Mouse (Mus musculus) leukemia stem cell, adult 10-12 weeks (primary cell): ENCODE data around the gene Cib3. TPM values are rescaled to one million over a fixed set of nuclear protein-coding genes. Genes with fewer than 3 reads are reported as not detected.

ENCODE experiments used
- polyA plus RNA-seq: library from polyadenylated mRNA; stranded (reverse); fragments of >175 nt; gene quantifications from 2 replicates; pipeline ENCODE4 v1.2.3, GENCODE M21; 2012; ENCODE audit warnings: low replicate concordance

Gene Cib3
- not detected in 2 replicates for polyA plus RNA-seq

DNA sequence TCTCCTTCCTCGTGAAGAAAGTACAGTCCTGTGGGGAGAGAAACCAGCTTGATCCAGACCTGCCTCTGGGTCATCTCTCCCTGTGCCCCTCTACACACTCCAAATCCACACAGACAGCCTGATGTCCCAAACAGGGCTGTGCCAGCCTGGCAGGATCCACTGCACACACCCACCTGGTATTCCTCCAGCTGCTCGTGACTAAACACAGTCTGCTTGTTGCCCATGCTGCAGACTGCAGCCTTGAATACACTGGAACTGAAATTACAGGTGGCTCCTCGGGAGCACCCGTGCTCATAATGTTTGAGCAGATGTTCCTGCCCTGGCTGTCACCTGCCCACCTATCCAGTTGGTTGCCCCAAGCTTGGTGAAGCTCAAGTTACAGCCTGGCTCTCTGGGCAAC, at the start of gene Cib3:
Gene Cib3, minus strand, starts transcription at position 87 of the 400 bp plus-strand sequence.

DNA sequence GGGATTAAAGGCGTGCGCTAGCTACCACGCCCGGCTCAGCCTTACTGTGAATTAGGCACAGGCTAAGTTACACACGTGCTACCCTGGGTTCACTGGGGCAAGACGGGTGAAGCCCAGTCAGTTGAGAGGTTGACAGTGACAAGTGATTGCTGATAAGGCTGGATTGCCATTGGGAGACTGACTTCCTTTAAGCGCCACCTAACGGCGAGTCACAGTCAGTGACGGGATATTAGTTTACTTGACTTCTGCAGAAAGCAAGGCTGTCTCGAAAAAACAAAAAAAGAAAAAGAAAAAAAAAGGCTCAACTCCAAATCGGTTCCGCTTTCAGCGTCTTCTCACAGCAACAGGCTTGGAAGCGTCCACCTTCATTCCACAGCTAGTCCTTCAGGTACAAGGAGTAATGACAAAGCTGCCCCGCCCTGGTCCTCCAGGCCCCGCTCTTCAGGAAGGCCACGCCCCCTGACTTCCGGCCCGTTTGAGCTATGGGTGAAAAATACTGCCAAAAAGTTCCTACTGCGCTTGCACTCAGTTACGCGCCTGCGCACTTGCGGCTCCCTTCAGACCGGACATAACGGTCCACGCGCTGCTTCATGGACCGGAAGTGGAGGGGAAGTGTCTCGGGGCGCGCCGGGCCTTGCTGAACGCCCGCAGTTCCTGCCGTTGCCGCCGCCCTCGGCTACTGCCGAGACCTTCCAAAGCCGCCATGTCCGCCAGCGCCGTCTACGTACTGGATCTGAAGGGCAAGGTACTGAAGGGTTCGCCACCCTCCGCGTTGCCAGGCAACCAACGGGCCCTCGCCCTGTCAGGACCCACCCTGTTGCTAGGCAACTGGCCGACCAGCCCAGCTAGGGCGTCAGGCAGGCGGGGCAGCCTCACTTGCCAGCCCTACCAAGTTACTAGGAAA, 27.1 kb upstream of the Cib3 start, which contains the start of gene Ap1m1:
Gene Ap1m1, plus strand, starts transcription at position 520 of the 904 bp plus-strand sequence.

DNA sequence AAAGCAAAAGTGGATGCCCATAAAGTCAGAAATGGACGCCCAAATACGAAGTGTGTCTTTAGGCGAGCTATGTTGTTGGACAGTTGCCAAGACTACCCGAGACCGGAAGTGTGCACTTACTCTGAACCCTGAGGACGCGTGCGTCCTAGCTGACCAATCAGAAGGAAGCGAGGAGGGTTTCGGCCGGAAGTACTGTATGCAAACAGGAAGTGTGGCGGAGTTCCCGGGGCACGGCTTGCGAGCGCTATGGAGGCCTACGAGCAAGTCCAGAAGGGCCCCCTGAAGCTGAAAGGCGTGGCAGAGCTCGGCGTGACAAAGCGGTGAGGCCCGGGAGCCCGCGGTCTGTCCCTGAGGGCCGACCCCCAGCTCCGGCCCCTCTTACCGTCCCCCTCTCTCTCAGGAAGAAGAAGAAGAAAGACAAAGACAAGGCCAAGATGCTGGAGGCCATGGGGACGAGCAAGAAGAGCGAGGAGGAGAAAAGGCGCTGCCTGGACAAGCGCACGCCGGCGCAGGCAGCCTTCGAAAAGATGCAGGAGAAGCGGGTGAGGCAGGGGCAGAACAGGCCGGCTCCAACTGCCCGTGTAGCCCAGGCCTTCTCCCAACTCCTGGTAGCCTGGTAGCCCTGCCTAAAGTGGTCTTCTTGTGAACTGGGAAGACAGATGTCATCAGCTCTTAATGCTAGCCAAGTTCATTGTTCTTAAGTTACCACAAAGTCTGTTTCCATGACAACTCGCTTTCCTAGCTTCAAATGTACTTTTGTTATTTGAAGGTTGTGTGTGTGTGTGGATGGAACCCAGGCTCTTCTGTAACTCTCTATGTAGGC, 7.1 kb upstream of the Cib3 start, which contains the start of gene Fam32a:
Gene Fam32a, plus strand, starts transcription at position 190 of the 823 bp plus-strand sequence.

DNA sequence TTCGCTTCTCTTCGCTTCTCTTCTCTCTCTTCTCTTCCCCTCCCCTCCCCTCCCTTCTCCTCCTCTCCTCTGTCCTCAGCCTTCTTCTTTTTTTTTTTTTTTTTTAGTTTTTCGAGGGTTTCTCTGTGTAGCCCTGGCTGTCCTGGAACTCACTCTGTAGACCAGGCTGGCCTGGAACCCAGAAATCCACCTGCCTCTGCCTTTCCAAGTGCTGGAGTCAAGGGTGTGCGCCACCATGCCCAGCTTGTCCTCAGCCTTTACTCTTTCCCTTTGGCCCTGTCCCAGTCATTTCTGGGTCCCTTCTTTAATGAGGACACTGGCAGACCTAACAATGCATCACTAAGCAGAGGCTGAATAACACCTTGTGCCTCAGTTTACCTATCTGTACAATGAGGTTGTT, 899 bp upstream of the Cib3 start, which contains the start of gene Gm11034:
Gene Gm11034, minus strand, starts transcription at position 101 of the 400 bp plus-strand sequence.

DNA sequence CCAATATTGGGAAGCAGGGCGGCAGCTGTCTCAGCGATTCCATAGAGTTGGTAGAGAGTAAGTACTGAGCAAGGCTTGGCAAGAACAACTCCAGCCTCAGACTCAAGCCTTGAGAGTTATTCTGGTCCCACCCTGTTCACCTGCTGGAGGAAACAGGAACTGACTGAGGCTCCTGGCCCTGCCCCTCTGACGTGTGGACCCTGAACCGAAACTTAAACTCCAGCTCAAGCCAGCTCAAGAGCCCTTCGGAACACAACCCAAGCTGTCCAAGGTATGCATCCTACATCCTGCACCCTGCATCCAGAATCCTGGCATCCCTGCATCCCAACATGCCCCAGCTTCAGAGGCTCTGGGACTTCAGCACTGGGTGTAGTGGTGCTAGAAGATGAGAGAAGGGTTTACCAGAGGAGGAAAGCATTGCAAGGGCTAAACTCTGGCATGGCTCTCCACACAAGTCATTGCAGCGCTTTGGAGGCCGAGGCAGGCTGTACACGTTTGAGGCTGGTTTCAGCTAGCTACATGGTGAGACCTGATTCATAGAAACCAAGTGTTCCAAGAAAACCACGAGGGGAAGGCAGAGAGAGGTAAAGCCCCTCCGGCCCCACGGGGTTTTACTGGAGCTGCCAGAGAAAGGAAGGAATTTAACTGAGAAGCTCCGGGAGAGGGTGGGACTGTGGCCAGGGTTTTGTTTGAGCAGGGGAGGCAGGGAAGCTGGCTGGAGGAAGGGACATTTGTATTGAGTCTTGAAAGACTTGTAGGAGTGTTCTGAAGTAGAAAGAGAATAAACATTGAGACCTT, 23.0 kb downstream of the Cib3 start, which contains the start of gene Hsh2d:
Gene Hsh2d, plus strand, starts transcription at position 222 of the 798 bp plus-strand sequence.

DNA sequence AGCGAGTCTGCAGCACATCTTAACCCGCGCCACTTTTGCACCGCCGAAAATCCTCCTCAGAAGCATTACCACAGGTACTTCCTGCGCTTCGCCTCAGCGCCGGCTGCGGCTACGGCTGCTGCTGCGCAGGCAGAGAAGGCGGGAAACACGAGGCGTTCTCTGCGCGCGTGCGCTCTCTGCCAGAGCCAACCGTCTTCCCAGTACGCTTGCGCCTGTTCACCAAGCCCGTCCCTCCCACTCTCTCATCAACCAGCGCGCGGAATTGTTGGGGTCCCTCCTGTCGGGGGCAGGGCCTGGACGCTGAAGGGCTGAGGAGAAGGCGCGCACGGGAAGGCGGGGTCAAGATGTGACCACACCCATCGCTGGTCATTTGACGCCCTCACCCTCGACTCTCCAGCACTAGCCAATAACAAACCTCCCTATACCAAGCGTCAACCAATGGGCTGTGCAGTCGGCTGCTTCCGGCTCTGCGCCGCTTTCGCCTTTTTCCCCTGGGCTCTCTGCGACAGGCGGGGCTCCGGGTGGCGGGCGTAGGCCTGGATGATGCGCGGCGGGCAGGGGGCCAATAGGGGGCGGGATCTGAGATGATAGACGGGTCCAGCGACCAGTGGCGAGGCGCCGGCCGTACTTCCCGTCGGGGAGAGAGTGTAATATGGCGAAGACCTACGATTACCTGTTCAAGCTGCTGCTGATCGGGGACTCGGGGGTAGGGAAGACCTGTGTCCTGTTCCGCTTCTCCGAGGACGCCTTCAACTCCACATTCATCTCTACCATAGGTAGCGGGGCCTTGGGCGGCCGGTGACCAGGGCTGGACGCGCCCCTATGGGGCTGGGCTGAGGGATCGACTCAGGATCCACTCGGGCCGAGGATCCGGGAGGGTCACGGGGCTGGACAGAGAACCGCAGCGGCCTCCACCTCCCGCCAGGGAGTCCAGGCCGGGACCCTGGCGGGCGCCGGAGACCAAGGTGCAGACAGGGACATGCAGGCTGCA, 51.6 kb downstream of the Cib3 start, which contains the start of gene Rab8a:
Gene Rab8a, plus strand, starts transcription at position 494 of the 991 bp plus-strand sequence.

Other genes starting within 250 kb of the Cib3 start
- gene Cyp4f18, start 203.2 kb downstream of the Cib3 start, polyA plus RNA-seq, result 6.8 and 30.5 TPM in 2 replicates
- not detected in 2 replicates for gene Olfr372, start 171.6 kb downstream of the Cib3 start, polyA plus RNA-seq
- 0.06 TPM in 1 of 2 replicates, not detected in the other for gene Olfr373, start 129.7 kb downstream of the Cib3 start, polyA plus RNA-seq
- 0.02 TPM in 1 of 2 replicates, not detected in the other for gene Olfr374, start 105.8 kb downstream of the Cib3 start, polyA plus RNA-seq
- 15.1 and 15.6 TPM in 2 replicates for gene Tpm4, start 77.9 kb downstream of the Cib3 start, polyA plus RNA-seq
- 24.9 and 70.2 TPM in 2 replicates for gene Rab8a, start 51.6 kb downstream of the Cib3 start, polyA plus RNA-seq
- 4.4 and 24.5 TPM in 2 replicates for gene Hsh2d, start 23.2 kb downstream of the Cib3 start, polyA plus RNA-seq
- not detected in 2 replicates for gene Gm11034, start 799 bp upstream of the Cib3 start, polyA plus RNA-seq
- gene Fam32a, start 6.9 kb upstream of the Cib3 start, polyA plus RNA-seq, result 18.2 and 24.8 TPM in 2 replicates
- 191 and 210 TPM in 2 replicates for gene Ap1m1, start 27.2 kb upstream of the Cib3 start, polyA plus RNA-seq
- gene Gm10282, start 92.4 kb upstream of the Cib3 start, polyA plus RNA-seq, result 10.7 and 26.0 TPM in 2 replicates
- gene Klf2, start 106.2 kb upstream of the Cib3 start, polyA plus RNA-seq, result 116 and 306 TPM in 2 replicates
- 8.6 and 16.4 TPM in 2 replicates for gene Eps15l1, start 208.6 kb upstream of the Cib3 start, polyA plus RNA-seq
- gene Calr3, start 231.0 kb upstream of the Cib3 start, polyA plus RNA-seq, result not detected in 2 replicates
- gene 1700030K09Rik, start 231.0 kb upstream of the Cib3 start, polyA plus RNA-seq, result 1.0 and 3.1 TPM in 2 replicates